Comparison of ENCODE assay signal across 15 mouse cellular contexts in the genomic region with DNA sequence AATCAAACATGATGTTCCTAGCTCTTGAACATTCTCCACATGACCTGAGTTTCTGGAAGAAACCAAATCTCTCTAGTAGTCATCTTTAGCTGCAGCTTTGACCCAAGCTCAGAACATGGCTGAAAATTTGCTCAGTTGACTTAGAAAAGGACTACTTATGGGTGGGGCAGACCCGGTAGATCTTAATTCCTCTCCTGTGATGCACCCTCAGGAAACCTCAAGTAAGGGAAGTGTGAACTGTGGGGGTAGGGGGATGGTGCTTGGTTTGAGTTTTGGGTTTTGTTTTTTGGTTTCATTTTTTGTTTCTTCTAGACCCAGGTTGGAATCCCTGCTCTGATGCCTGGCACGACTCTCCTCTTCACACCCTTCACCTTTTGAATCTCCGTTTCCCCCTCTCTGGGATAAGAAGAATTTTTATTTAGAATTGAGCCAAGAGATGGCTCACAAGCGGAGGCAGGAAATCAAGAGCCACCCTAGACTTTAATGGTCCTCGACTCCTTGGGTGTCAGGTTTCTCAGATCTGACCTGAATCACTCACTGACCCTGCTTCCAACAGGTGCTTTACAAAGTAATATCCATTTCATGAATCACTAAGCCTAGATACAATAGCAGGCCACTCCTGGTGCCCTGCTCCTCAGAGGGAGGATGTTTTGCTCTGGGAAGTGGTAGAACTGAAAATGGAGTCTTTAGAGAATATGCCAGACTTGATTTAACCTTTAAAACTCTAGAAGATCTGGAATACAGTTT. TPM values are rescaled to one million over a fixed set of nuclear protein-coding genes. Genes with fewer than 3 reads are reported as not detected.
DNase-seq lines count a peak whose midpoint lies in the region; TF ChIP-seq lines count a peak whose summit lies in the region.
"Had no signal": no experiment of that assay in that cellular context is flagged by ENCODE, and none has a peak within 500 bp of the region (broad histone marks: within the 10 kb centered on the region; RNA-seq: fewer than 3 reads in every experiment).

No protein-coding gene starts in this region.

- no peaks in the 10 kb centered on the region for H3K36me3 ChIP-seq in thymus, adult 2 months (ENCODE audit: control insufficient read depth, insufficient read depth, low read length)
- H3K36me3 ChIP-seq: hindbrain, embryonic 13.5 days; limb, embryonic 10.5 days; midbrain, embryonic 10.5 days had no signal

- no peak for TF ChIP-seq POLR2A in thymus, adult 2 months (IDR thresholded peaks at IDR 0.05; ENCODE audit: control insufficient read depth, extremely low read depth, insufficient read depth, low read length, poor library complexity)

- H3K27ac ChIP-seq in thymus, adult 2 months (ENCODE audit: control insufficient read depth, insufficient read depth, low read length), result peak overlapping the region; percentile 43
- H3K27ac ChIP-seq: hindbrain, embryonic 13.5 days; limb, embryonic 10.5 days; midbrain, embryonic 10.5 days had no signal

- no peaks in the 10 kb centered on the region for H3K27me3 ChIP-seq in thymus, adult 2 months (ENCODE audit: control insufficient read depth, insufficient read depth, low read length)
- H3K27me3 ChIP-seq: hindbrain, embryonic 13.5 days had no signal

- H3K4me3 ChIP-seq in thymus, adult 2 months (ENCODE audit: control insufficient read depth, insufficient read depth, low read length), result no peak overlapping the region
- H3K4me3 ChIP-seq: erythroblast, embryonic 14.5 days; hindbrain, embryonic 13.5 days; limb, embryonic 10.5 days; midbrain, embryonic 10.5 days had no signal

- DNase-seq in thymus, adult 2 months, result peak; percentile 28
- no peak for DNase-seq in thymus, postnatal 4 days
- peak; percentile 66 for DNase-seq in T-cell, adult 2 months (ENCODE audit: low spot score)
- peak; percentile 19 to 30 for DNase-seq in monocyte, adult 2 months (ENCODE audit: low read depth in 1 of 2, low spot score in 2 of 2)
- no peak for DNase-seq in left cerebral cortex, adult 11 months (ENCODE audit: low spot score)
- no peak for DNase-seq in adrenal gland, postnatal 25 days
- DNase-seq in kidney, postnatal 10 days, result no peak
- DNase-seq: adrenal gland, postnatal 10 days; layer of hippocampus, adult 9-11 months; lung, adult 2 months; right cerebral cortex, postnatal 25 days had no signal

- peaks cover 7% of the 10 kb centered on the region; the same call in 1 of the 2 replicates for H3K4me1 ChIP-seq in thymus, adult 2 months (replicated peaks; ENCODE audit: control insufficient read depth, insufficient read depth, low read length)

- 29% methylated on average over 5 of the region's 5 CpGs for WGBS in thymus, adult 2 months

- no peak for TF ChIP-seq CTCF in thymus, adult 2 months (IDR thresholded peaks at IDR 0.05; ENCODE audit: borderline replicate concordance, control insufficient read depth, extremely low read depth, insufficient read depth, low read length, poor library complexity)

RNA-seq across cellular contexts. Expression of a gene that starts 2.2 kb away (rescaled TPM):
- 9.9 and 10.0 TPM in 2 replicates for polyA plus RNA-seq in thymus, adult 2 months (2012; rRNA removed)
- 61.3 and 80.1 TPM in 2 replicates for total RNA-seq in adrenal gland, postnatal 25 days (2021)

Comparison
In these comparisons a context has a peak if more than half of its experiments do, and no peak if none do; other contexts are left out.
1. DNase-seq: peak in thymus, adult 2 months (single experiment), T-cell, adult 2 months (single experiment) and monocyte, adult 2 months (2 of 2); none in thymus, postnatal 4 days (single experiment), left cerebral cortex, adult 11 months (single experiment), adrenal gland, postnatal 25 days (single experiment) and kidney, postnatal 10 days (single experiment).